Mouse (Mus musculus): Measurements from ENCODE around the gene Sh3gl2.

DNA sequence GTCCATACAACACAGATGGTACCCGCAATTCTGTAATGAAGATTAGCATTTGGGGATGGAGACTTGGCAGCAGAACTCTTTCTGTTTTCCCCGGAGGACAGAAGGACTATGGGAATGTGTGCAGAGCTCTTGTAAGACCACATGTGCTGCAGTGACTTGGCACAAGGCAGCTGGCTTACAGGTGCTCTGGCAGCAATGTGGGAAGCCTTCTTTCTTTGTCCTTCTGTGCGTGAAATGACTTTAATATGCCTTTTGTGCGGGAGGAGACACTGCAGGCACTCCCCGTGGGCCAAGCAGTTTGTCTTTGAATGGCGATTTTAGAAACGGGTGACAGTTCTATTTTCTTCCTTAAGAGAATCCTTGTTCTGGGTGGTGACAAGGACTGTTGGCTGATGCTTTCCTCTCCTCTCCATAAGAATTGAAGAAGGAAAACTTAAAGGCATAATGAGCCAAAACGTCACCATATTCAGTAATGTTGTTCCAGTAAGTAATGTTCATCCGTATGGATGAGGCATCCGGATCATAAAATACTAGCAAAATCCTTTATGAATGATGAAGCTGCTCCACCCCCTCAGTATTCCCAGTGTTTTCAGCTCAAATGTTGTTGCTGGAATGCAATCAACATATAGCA lies 281.5 kb downstream of the Sh3gl2 start:
- TF ChIP-seq CTCF (IDR thresholded peaks at IDR 0.05; ENCODE audit: low read depth) (no peak), EP300 (optimal IDR thresholded peaks at IDR 0.05) (no peak)
